Mouse (Mus musculus) ES-E14 (cell line): ENCODE data around the gene Rps3.

Source experiments
- CHD2 ChIP-seq: IDR thresholded peaks from 2 replicates; pipeline ENCODE4 v1.6.1; 2014; ENCODE audit warnings: mild to moderate bottlenecking, low read depth, low read length, inconsistent platforms
- MAFK ChIP-seq: IDR thresholded peaks from 2 replicates; pipeline ENCODE4 v1.6.1; 2014; ENCODE audit warnings: mild to moderate bottlenecking, low read depth, low read length, inconsistent platforms; ENCODE audit not compliant: insufficient read depth
- ZC3H11A ChIP-seq: IDR thresholded peaks from 2 replicates; pipeline ENCODE4 v1.6.1; 2012; ENCODE audit warnings: low read depth, mild to moderate bottlenecking, inconsistent platforms, low read length, borderline replicate concordance
- ZNF384 ChIP-seq: IDR thresholded peaks from 2 replicates; pipeline ENCODE4 v1.6.1; 2012; ENCODE audit warnings: low read depth, low read length, inconsistent platforms

- TF ChIP-seq MAFK: no peak
- TF ChIP-seq CHD2: no peak
- TF ChIP-seq ZNF384: no peak
- TF ChIP-seq ZC3H11A: no peak
Observed at GRCm38 (mm10) chr7:99529410-99529809, 45.9 kb upstream of the Rps3 start.
